Mouse (Mus musculus): ENCODE measurements around the gene Smco3. TPM values are rescaled to one million over a fixed set of nuclear protein-coding genes. Genes with fewer than 3 reads are reported as not detected.
A peak's percentile ranks its signal among the peaks of the same experiment; 100 is the strongest.
"Not testable (repeated sequence)": the region's sequence is repeated elsewhere in the genome, so short reads cannot be mapped to it uniquely, and the experiment has no call there.

Gene Smco3
- polyA plus RNA-seq (2017; shearing (Covaris generic)): under 1 TPM in 1 of 3 experiments, not detected in 2; 0.82 TPM

DNA sequence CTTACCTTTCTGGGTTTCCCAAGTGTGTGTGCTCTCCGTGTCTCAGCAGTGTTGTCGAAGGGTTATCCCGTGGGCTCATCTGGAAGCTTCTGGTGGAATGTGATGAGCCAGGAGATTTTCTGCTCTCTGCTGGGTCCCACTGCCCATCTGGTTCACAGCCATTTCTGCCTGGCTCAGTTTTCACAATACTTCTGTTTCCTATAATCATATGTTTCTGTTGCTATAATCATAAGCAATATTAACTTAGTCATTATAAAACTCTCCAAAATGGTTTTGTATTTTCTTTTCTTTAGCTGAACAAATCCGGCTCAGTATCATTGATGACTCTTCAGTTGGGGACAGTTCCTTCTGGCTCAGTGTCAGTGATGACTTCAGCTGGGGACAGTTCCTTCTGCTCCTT lies at the start of gene Smco3:
Smco3 (minus strand) TSS at position 101 of the 400 bp plus-strand sequence.
- ATAC-seq: peak; percentile 38

DNA sequence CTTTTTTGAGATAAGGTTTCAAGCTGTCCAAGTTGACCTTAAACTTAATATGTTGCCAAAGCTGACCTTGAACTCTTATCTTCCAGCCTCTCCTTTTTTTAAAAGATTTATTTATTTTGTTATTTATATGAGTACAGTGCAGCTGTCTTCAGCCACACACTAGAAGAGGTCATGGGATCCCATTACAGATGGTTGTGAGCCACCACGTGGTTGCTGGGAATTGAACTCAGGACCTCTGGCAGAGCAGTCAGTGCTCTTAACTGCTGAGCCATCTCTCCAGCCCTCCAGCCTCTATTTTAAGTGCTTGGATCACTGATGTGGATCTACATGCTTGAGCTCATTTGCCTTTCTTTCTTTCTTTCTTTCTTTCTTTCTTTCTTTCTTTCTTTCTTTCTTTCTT lies 49.5 kb upstream of the Smco3 start:
- ATAC-seq: not testable (repeated sequence)

DNA sequence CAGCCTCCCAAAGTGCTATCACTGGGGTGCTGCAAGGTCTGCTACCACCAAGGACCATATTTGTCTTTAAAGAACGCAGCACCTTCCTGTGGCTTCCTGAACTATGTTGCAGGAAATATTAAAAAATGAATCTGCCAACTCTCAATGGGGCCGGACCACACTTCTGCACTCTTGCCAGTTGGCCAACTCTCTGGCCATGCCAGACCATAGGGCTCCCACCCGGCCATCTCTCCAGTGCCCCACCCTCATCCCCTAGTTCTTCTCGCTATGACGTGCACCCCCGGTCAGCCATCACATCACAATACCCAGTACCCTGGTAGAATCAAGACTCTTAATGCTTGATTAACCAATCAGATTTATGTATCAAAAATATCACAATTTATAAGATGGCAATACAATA lies 48.7 kb upstream of the Smco3 start:
- no peak for ATAC-seq

DNA sequence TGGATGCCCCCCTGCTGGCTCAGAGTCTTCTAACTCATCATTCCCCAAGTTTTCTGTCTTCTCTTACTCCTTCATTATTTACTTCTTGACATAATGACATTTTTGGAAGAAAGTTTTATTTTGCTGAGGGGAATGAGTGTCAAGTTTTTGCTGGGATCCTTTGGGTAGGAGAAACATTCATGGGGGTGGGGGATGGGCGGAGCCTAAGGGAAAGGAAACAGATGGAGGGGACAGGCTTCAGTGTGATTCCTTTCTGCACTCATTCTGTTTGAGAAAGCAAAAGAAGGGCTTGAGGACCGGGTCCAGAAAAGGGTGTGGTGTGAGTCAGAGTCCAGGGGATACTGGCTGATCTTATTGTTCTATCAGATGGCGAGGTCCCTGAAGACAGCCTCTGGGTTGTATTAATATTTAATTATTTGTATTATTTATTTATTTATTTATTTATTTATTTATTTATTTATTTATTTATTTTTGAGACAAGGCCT lies 48.2 kb upstream of the Smco3 start:
- no peak for ATAC-seq

DNA sequence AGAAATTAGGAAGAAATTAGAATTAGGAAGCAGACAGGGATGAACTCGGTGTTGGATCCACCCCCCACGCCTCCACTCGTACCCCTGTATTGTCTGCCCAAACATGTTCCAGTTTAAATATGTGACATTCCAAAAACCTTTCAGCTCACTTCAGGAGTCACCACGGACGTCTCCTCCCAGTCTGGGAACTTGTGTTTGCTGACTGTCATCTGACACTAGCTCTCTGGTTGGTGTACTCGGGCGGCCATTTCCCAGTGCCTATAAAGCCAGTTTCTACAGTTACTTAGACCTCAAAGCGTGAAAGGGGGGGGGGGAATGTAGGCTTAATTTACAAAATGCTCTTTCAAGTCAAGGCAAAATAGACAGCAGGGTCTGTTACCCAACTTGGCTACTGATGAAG lies 46.4 kb upstream of the Smco3 start:
- ATAC-seq: no peak

DNA sequence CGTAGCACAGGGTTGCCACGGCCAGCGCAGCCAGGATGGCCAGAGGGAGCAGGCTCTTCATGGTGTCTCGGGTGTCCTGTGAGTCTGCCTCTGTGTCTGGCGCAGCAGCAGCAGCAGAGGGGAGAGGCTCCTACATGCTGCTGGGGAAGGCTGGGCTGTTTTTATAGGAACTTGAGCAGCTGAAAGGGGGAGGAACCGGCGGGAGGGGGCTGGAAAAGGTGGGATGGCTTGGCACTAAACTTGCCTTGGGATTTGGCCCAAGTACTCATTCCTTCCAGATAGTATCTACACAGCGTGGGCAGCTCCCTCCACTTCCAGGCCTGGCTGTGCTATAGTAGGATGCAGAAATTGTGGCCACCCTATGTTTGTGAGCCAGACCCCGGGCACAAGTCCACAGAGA lies 40.4 kb upstream of the Smco3 start, which contains the start of gene Mgp:
Mgp (minus strand) TSS at position 154 of the 400 bp plus-strand sequence.
- ATAC-seq: no peak

DNA sequence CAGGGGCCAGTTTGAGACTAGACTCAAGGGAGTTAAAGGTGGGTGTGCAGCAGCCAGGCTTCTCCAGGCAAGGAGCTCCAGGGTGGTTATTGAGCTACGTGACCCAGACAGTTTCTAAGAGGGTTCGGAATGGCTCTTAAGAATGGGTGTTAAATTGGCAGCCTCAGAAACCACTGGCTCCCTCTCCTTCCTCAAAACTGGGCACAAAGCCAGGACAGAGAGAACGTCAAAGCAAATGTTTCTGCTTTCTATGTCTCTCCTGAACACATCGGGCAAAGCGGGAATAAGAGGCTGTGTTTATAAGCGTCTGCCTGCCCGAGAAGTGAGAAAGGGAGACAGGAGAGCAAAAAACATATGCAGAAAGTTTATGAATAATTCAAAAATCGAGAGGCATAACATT lies 39.3 kb upstream of the Smco3 start:
- no peak for ATAC-seq

DNA sequence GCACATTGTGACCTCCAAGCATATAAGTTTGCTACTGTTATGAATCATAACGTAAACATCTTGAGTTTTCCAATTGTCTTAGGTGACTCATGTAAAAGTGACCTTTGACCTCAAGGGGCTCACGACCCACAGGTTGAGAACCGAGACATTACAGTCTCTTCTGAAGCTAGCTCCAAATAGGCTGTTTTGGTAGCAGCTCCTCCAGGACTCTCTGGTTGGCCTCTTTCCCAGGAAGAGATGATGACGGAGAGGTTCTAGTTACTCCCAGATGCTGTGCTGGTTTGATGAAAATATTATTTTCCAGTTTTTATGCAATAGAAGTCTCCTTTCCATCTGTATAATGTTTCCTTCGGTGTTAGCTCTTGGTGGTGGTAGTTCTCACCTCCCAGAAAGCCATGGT lies 33.7 kb upstream of the Smco3 start:
- no peak for ATAC-seq

DNA sequence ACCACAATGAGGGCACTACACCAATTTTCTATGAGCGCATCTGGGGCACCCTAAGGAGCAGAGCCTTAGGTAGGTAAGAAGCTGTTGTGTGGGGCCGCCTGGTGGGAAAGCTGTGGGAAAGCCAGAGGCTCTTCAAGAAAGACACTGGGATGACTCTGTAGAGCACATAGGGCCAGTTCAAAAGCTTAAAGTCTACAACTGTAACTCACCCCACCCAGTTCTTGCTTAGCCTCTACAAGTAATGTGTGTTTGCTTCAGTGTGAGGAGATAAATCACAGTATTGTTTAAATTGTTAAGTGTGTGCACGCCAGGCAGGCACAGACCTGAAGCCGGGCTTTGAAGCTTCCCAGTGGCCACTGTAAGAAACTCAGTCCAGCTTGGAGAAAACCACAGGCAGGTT lies 30.9 kb upstream of the Smco3 start:
- ATAC-seq: no peak

DNA sequence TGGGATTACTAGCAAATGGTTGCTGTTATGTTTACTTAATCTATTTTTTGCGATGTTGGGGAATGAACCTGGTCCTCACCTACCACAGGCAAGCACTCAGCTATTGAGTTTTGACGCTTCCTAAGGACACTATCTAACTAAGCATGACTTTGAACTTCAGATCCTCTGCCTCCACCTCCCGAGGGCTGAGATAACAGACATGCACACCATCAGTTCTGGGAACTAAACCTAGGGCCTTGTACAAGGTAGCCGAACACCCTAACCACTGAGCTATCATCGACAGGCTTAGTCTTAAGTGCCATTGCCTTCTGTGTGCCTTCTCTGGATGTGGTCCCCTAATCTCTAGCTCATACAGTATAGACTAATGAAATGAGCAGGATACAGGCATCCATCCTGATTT lies 30.1 kb upstream of the Smco3 start:
- no peak for ATAC-seq

DNA sequence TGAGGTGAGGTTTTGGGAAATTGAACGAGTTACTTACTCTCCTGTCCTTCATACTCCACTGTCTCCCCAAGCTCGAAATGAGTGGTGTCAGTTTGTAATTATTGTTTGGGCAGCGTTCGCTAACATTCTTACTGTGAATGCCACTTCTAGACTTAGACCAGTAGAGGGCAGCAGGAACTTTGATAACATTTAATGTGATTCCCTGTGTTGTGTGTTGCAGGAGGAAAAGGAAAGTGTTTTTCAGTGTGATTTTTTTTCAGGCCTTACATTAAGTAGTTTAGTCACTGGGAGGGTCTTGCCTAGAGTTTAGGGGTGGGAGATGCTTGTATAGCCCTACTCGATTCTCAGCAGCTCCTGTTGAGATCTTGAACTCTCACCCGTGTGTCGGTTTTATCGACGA lies 25.8 kb upstream of the Smco3 start:
- peak; percentile 33 for ATAC-seq

DNA sequence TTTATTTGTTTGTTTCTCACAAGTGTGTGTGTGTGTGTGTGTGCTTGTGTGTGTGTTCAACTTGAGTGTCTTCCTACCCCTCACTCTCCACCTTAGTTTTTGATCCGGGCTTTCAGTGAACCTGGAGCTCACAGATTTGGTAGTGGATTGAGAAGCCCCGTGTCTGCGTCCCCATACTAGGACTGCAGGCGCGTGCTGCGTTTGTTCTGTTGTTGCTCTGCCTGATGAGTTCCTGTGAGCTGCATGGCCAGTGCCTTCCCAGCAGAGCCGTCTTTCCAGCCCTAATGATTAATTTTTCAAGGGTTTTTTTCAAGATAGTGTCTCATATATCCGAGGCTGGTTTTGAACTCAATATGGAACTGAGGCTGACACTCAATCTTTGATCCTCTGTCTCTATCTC lies 23.2 kb upstream of the Smco3 start:
- ATAC-seq: no peak

DNA sequence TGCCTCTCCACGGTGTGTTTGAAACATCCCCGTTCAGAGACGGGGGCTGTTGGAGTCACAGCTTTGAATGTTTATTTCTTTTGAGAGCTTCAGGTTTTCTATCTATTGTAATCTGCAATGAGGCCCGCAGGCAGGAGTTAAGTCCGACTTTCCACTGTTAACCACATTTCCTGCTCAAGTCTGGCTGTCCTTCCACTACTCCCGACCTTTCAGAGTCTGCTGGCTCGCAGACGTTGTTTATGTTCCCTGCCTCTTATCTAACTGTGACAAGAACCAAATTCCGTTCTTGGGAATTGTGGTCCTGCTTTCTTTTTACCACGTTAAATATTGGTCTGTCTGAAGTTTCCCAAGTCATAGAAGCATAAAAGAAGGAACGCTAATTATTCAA lies 22.6 kb upstream of the Smco3 start:
- no peak for ATAC-seq

DNA sequence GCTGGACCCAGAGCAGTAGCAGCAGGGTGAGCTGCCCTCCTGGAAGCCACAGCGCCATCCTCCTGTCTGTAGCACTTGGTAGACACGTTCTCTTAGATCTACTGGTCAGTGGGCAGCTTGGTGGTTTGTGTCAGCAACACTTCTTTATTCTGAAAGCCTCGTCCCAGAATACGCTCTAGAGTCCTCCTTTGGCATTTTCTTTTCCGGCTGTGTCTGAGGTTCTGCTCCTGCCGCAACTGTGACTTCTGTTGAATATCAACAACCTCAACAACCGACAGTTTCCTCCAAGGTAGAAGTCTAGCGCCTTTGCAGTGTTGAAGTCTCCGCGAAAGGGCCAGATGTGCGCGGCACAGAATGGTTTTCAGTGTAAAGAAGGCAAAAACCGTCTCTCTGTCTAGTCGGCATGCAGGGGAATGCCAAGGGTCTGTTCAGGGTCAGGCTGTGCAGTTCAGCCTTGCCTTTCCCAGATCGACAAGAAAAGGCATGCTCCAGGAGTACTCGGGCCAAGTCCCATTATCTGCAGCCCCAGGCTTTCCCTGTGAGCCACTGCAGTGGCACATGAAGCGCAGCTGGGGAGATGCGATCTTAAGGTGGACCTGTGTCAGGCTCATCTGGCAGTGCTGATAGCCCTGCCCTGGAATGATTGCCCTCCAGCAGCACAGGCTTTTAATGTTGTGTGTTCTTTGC lies 22.1 kb upstream of the Smco3 start, which contains the start of gene Art4:
Art4 (minus strand) TSS at position 548 of the 687 bp plus-strand sequence.
- no peak for ATAC-seq

DNA sequence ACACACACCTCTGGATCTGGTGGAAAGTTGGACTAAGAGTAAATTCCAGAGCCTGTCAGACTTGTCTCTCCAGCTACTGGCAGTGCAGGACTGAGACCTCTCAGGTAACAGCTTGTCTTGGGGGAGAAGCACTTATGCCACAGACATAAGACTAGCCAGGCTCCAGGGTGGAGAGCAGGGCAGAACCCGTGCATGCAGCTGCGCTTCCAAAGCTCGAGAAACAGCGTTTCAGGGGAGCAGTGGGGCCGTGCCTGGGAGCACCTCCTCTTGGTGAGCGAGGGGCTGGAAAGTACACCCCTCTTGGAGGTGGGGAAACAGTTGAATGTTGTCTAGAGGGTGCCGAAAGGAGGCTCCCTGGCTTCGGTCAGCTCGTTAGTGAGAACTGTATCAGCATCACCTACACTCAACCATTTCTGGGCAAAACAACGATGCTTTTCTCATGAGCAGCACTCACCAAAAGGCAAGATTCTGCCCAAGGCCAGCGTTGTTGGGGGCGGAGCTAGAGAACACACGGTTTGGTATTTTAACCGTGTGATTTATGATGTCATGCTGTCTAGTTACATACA lies 20.9 kb upstream of the Smco3 start:
- peak; percentile 41 for ATAC-seq

DNA sequence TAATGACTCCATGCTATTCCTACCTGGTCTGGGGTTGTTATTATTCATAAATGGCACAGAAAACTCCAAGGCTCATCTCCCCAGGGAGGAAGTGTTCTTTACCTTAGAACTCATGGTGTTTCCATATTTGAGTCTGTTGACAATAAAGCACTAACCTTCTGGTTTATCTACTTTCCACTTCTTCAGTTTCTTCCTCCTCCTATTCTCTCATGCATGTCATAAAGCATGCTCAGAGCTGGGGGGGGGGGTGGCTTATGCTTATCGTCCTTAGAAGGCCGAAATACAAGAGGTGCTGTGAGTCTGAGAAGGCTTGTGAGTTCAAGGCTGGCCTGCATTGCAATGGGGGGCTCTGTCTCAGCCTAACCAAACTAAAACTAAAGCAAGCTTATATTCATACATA lies 19.9 kb upstream of the Smco3 start:
- no peak for ATAC-seq

DNA sequence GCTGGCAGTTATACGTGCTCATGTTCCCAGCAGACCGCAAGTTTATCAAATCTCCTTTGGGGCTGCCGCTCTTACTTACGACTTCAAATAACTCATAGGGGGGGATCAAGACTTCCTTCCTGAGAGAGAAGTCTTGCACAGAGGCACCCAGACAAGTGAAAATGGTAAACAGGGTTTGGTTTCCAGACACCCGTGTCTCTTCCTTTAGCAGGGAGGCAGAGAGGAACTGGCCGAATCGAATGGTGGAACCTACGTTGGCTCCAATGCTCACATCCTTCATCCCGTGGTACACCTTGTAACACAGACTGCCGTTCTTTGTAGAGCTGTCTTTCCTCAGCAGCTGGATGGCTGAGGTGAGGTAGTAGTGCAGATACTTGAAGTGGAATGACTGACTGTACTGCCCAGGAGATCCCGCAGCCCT lies 19.1 kb upstream of the Smco3 start:
- ATAC-seq: peak; percentile 39

DNA sequence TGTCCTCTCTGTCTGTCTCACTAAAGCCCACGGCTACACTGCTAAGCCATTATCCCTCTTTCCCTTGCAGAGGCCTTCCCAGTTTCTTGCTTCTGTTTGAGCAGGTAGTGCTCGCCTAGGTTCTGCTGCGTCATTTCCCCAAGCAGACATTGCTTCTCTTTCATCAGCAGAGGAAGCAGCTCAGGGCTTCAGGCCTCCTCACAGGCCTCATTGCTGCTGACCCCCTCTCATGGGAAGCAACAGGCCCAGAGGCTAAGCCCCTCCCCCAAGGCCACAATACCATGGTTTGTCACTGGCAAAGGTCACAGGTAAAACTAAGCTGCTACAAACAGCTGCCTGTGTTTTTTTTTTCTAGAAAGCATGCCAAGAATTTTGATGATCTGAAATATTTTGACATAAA lies 17.5 kb upstream of the Smco3 start:
- ATAC-seq: no peak

DNA sequence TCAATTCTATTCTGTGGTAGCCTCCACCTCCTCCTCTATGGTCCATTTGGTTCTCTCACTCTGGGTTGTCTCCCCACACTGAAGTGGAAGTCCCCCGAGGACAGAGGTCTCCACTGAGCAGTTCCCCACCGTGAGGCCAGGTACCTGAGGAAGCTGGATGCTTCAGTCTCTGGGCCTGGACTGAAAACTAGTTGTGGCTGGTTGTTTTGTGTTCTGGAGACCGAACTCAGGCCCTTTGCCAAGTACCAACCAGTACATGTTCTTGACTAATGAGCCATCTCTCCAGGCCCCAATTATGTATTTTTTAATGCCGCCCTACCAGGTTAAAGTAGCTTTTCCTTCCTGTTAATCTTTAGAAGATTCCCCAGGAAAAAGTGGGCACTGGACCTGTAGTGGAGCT lies 17.1 kb upstream of the Smco3 start:
- ATAC-seq: no peak

DNA sequence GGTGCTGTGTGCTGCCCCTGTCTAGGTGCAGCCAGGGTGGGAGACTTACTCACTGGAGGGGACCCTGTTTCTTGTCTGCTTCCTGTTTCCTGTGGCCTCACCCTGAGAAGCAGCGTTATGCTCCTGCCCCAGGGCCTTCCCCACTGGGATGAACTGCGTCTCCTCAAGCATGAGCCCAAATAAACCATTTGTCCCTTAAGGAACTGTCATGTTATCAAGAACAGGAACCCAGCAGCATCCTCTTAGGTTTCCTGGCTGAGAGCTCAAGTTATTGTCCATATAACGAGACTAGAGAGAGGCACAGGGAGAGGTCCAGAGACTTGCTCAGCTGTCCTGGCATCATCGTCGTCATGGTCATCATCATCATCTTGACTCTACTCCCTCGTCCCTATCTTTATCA lies 15.0 kb upstream of the Smco3 start:
- ATAC-seq: no peak

DNA sequence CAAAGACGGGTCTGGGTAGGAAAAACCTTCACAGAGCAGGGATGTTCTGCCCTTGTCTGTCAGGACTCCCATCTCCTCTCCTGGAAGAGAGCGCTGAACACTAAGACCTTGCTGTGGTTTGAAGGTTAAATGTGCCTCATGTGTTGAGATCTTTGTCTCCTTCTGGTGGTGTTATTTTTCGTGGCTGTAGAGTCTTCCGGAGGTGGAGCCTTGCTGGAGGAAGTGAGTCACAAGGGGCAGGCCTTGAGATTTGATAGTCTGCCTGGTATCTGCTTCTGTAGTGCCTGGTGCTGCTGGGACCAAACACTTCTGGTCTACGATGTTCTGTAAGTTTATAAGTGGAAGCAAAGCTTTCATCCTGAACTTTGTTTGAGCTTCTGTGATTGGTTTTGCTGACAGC lies 13.7 kb upstream of the Smco3 start:
- ATAC-seq: no peak

DNA sequence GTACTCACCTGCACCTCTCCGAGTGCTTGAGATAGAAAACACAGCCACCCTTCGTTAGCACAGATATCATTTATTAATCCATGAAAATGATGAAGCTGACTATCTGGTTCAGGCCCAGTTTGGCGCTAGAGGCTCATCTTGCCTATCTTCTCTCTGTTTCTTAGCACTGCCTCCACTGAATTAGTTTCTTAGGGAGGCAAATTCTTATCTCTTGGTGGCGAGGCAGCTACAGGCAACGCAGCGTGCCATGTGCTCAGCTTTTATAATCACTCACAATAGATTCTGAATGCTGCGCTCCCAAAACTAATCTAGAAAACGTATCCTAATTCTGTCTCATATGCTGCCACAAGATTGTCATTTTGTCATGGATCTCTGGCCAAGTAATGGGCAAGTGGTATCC lies 13.1 kb upstream of the Smco3 start:
- ATAC-seq: no peak

DNA sequence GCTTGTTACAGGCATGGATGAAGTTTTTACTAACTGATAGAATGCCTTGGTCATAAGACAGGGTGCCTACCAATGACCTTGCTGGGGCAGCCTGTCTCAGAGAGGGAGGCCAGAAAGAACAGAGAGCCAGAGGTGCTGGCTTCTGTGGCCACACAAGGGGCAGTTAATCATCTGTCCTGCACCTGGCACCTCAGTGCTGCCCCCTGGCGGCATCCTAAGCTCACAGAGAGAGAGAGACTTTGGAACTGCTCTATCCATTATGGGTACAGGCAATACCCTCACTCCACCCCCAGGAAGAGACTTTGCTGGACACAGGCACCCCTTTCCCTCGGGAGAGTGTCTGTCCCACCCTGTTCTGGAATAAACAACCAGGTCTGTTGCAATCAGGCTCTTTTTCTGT lies 12.5 kb upstream of the Smco3 start:
- peak; percentile 43 for ATAC-seq

DNA sequence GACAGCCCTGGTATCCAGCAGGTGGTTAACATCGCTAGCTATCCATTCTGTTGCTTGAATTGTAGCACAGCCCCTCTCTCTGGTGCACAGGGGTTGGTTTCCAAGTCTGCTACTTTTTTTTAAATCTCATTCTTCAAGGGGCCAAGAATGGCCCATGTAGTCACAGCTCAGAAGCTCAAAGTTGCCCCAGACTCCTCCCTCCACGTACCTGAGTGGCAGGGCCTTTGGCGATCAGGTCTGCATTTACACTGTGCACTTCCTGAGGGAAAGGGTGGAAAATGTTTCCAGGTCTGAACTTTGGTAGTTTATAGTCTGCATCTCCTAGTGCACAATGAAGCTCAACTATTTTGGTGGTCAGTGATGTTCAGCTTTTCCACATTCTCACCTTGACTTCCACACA lies 12.0 kb upstream of the Smco3 start:
- ATAC-seq: no peak

All from inflammation-experienced regulatory T-cells, adult 6 months (primary cell).